Mouse (Mus musculus) macrophage (primary cell): ENCODE results near the gene Cdhr2. TPM values are rescaled to one million over a fixed set of nuclear protein-coding genes. Genes with fewer than 3 reads are reported as not detected.

Source experiments
- H3K27ac ChIP-seq: fragments of 350-480 bp; formaldehyde crosslinking; 2 replicates; pipeline ENCODE4 v1.9.0; 2021
- H3K36me3 ChIP-seq: fragments of 350-480 bp; formaldehyde crosslinking; 2 replicates; pipeline ENCODE4 v1.9.0; 2021; ENCODE audit errors: inconsistent target
- H3K4me3 ChIP-seq: fragments of 350-480 bp; formaldehyde crosslinking; 2 replicates; pipeline ENCODE4 v1.9.0; 2021; ENCODE audit errors: inconsistent target
- H3K79me2 ChIP-seq: fragments of 350-480 bp; formaldehyde crosslinking; 2 replicates; pipeline ENCODE4 v1.9.0; 2021; ENCODE audit errors: inconsistent target
- WGBS: methylation state at CpG from one replicate; pipeline ENCODE4 v1.1.7; 2026; ENCODE audit warnings: inconsistent platforms; ENCODE audit not compliant: missing documents; 5-methylcytosine and 5-hydroxymethylcytosine counted together
- polyA plus RNA-seq: library from polyadenylated mRNA; stranded (reverse); fragments of 250-400 nt; gene quantifications from 3 replicates; pipeline ENCODE4 v1.2.4, GENCODE M21; 2018; ENCODE audit warnings: inconsistent platforms

The Cdhr2 gene
- polyA plus RNA-seq, 1 experiment from 2014 or later = not detected

- Histone ChIP-seq H3K27ac (no peak within 1 kb of the TSS), H3K4me3 (no peak within 1 kb of the TSS), H3K79me2 (no peaks in the 10 kb centered on the region), H3K36me3 (no peaks in the 10 kb centered on the region)
- WGBS = 3% methylated on average over 35 of the region's 35 CpGs
Observed at GRCm38 (mm10) chr13:54766192-54766768, 65.0 kb downstream of the Cdhr2 start, which contains the start of gene Sncb. TSS of gene Sncb (minus strand) at chr13:54766595.

- Histone ChIP-seq H3K79me2 (no peaks in the 10 kb centered on the region), H3K36me3 (no peaks in the 10 kb centered on the region), H3K27ac (no peak overlapping the region), H3K4me3 (no peak overlapping the region)
- WGBS = 81% methylated on average over 4 of the region's 4 CpGs
Observed at GRCm38 (mm10) chr13:54767012-54767411, 65.8 kb downstream of the Cdhr2 start.

DNA sequence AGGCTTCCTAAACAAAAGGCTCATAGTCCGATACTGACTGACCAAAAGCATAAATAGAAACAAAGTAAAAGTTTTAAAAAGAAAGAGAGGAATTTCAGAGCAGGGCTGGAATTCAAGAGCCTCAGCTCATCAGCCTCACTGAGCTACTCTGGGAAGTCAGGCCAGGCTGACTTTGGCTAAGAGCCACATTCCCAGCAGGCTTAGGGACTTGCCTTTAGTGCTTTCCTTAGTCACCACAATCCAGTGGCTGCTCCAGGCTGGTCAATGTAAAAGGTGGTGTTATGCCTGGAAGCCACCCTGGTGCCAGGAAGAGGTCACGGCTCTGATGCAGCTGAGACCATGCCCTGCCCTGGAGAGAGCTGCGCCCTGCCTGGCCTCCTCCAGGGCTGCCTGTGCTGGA, 79.3 kb downstream of the Cdhr2 start:
- no peak overlapping the region for H3K27ac ChIP-seq
- 95% methylated on average over 3 of the region's 3 CpGs for WGBS
- no peak overlapping the region for H3K4me3 ChIP-seq
- no peaks in the 10 kb centered on the region for H3K79me2 ChIP-seq
- no peaks in the 10 kb centered on the region for H3K36me3 ChIP-seq

- no peak overlapping the region for H3K27ac ChIP-seq
- H3K36me3 ChIP-seq = no peaks in the 10 kb centered on the region
- WGBS = 90% methylated on average over 3 of the region's 3 CpGs
- no peaks in the 10 kb centered on the region for H3K79me2 ChIP-seq
- H3K4me3 ChIP-seq = no peak overlapping the region
Observed at GRCm38 (mm10) chr13:54781086-54781485, 79.8 kb downstream of the Cdhr2 start.

GRCm38 (mm10) chr13:54783235-54783634, 82.0 kb downstream of the Cdhr2 start:
- no peak overlapping the region for H3K27ac ChIP-seq
- H3K79me2 ChIP-seq = no peaks in the 10 kb centered on the region
- 77% methylated on average over 2 of the region's 2 CpGs for WGBS
- no peaks in the 10 kb centered on the region for H3K36me3 ChIP-seq
- no peak overlapping the region for H3K4me3 ChIP-seq

GRCm38 (mm10) chr13:54783698-54784097, 82.4 kb downstream of the Cdhr2 start, which contains the start of gene Eif4e1b:
TSS of gene Eif4e1b (plus strand) at chr13:54783998.
- 95% methylated on average over 4 of the region's 4 CpGs for WGBS
- no peak within 1 kb of the TSS for H3K27ac ChIP-seq
- no peaks in the 10 kb centered on the region for H3K36me3 ChIP-seq
- H3K4me3 ChIP-seq = no peak within 1 kb of the TSS
- no peaks in the 10 kb centered on the region for H3K79me2 ChIP-seq

Other genes starting within 250 kb of the Cdhr2 start
- gene Thoc3, start 232.6 kb upstream of the Cdhr2 start, polyA plus RNA-seq = 12.0 to 20.4 TPM (median 17.5 TPM) in 3 replicates
- 2.8 to 7.0 TPM (median 4.7 TPM) in 3 replicates for gene Simc1, start 197.7 kb upstream of the Cdhr2 start, polyA plus RNA-seq
- gene 4833439L19Rik, start 136.0 kb upstream of the Cdhr2 start, polyA plus RNA-seq = 57.4 to 59.9 TPM (median 57.6 TPM) in 3 replicates
- gene Arl10, start 126.4 kb upstream of the Cdhr2 start, polyA plus RNA-seq = 9.2 to 23.9 TPM (median 19.0 TPM) in 3 replicates
- 17.0 to 43.5 TPM (median 34.3 TPM) in 3 replicates for gene Nop16, start 111.4 kb upstream of the Cdhr2 start, polyA plus RNA-seq
- gene Higd2a, start 111.3 kb upstream of the Cdhr2 start, polyA plus RNA-seq = 73.7 to 134 TPM (median 97.0 TPM) in 3 replicates
- 24.7 to 63.7 TPM (median 59.0 TPM) in 3 replicates for gene Cltb, start 90.1 kb upstream of the Cdhr2 start, polyA plus RNA-seq
- 29.7 to 65.4 TPM (median 34.7 TPM) in 3 replicates for gene Faf2, start 79.7 kb upstream of the Cdhr2 start, polyA plus RNA-seq
- 62.2 to 71.1 TPM (median 68.0 TPM) in 3 replicates for gene Rnf44, start 7.6 kb upstream of the Cdhr2 start, polyA plus RNA-seq
- gene Gprin1, start 48.4 kb downstream of the Cdhr2 start, polyA plus RNA-seq = not detected in 3 replicates
- not detected in 3 replicates for gene Sncb, start 65.1 kb downstream of the Cdhr2 start, polyA plus RNA-seq
- gene Eif4e1b, start 82.5 kb downstream of the Cdhr2 start, polyA plus RNA-seq = not detected in 3 replicates
- gene Tspan17, start 87.9 kb downstream of the Cdhr2 start, polyA plus RNA-seq = 17.2 to 33.2 TPM (median 27.1 TPM) in 3 replicates
- 0.41 to 1.7 TPM (median 0.75 TPM) in 3 replicates for gene Unc5a, start 247.9 kb downstream of the Cdhr2 start, polyA plus RNA-seq